Mouse (Mus musculus) hindlimb bud, embryonic 11.5 days (tissue): Measurements from ENCODE around the gene Tmem119.
A peak's percentile ranks its signal among the peaks of the same experiment; 100 is the strongest.

Experiments
- DNase-seq: peaks from one replicate; pipeline ENCODE4 v3.0.0-alpha.2; 2012; ENCODE audit warnings: low read depth, low spot score; ENCODE audit errors: extremely low spot score

Tmem119 gene

DNA sequence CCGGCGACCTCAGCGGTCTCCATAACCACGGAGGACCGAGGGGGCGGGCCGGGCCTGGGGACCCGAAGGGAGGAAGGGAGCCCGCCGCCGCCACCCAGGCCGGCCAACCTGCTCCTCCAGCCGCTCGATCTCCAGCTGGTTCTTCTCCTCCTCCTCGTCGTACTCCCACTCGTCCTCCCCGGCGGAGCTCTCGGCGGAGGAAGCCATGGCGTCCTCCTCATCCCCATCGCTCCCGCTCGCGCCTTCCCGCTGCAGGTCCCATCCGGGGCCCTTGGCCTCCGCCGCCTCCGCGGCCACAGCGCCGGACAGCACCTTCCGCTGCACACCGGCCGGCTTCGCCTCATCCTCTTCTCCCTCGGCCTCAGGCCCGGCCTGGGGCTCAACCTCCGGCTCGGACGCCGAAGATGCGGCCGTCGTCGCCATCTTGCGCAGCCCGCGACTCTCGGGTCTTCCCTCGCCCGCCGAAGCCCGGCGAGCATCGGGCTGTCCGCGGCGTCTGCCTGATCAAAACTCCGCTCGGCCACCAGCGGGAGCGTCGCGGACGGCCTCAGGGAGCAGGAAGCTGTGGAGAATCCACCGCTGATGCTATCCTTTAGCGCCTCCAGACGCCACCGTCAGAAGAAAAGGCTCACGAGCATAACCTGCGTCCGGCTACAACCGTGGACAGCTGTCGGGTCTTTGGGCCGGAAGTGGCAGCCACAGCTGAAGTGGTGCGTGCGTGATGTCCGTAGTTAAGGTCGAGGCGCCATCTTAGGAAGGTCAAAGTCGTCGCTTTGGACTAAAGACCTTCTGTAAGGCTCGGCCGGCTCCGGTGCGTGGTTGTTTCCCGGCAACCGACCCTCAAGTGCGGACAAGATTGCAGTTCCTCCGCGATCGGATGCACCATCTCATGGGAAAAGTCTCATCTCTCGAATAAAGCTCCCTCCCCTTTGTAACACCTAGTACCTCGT lies 28.8 kb downstream of the Tmem119 start:
- peak; percentile 69 for DNase-seq

GRCm38 (mm10) chr5:113768806-113769205 lies 31.5 kb downstream of the Tmem119 start:
- no peak for DNase-seq

DNA sequence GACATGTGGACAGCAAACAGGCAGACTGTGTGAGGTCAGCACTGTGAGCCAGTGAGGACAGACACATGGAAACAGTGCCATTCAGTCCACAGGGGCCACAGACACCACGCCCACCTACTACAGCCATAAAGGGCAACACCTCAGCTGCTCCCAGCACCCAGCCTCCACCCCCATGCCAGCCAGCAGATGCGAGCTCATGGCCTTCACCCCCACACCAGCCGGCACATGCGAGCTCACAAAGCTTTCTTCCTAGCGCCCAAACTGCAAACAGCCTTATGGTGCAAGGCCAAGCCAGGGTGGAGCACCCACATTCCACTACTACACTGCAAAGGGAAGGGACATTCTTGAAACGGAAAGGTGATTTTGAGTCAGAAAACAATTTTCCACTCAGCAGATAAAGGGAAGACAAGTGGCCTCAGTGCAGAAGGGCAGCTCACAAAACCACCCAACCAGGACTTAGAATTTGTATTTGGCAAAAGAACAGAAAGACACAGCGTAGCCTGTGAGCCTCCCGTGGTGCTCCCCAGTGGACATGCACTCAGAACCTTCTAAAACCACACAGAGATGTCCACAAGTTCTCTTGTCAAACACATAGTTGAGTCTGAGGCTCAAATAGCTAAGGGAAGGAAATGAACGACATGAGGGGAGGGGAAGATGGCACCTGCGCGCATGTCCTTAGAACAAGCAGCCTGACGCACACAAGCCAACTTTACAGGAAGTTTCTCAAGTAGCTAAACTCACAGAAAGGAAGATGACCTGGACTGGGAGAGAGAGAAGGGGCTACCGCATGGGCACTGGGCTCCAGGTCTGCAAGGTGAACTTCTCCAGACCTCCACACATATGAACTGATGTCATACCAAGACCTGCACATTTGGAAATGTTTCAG lies 34.4 kb downstream of the Tmem119 start:
- no peak for DNase-seq

DNA sequence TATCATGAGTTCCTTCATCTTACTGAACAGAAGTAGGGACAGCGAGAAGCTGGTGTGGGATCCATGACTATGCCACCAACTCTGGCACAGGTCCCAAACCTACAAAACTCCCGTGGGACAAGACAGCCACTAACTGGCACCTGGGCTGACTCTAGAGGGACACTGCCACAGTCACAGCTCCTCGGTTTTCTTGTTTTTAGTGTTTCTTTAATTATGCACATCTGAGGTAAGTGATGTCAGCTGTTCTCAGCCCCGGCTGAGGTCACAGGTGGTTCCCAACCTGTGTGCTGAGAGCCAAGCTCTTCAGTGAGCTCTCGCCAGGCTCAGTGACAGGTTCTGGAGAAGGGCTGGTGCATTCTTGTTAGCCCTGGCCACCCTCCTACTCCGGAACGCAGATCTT lies 35.9 kb downstream of the Tmem119 start:
- DNase-seq: no peak

DNA sequence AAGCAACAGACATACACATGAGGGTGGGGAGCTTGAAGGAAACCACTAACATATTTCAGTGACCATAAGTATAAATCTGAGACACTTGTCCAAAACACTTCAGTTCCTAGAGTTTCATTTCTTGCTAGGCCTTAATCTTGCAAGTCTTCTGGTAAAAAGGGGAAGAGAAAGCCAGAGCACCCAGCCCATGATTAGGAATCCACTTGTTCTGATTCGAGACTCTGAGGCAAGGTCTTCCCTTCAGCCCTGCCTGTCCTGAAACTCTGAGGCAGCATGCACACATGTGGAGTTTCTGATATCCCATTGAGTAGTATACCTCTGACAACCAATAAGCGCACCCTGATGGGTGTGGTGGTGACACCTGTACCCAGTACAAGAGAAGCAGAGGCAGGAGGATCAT lies 38.7 kb downstream of the Tmem119 start:
- no peak for DNase-seq

DNA sequence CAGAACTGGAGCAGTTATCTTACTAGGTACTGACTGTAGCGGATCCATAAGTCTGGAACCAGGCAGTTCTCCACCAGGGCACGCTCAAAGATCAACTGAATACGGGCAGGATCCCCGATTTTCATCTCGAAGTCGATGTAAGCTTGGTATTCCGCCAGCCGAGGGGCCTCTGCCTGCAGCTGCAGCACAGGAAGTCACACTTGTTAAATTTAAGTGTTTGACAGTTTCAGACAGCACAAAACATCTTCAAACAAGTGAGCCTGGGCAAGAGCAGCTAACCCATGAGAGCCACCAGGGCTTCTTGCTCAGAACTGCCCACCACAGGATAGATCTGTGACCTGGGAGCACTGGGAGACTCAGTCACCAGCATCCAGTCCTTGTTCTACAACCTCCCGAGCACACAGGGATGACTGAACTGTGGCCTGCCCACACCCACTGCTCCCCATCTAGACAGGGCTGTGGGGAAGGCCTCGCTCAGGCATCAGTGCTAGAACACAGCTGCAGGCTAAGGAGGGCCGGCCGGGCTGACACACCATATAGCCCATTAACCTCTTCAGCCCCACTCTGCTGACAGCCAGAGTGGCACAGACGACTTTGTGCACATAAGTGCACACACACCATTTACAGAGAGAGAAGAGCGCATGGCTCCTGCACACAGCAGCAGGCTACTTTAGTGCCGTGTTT lies 44.8 kb downstream of the Tmem119 start:
- no peak for DNase-seq

GRCm38 (mm10) chr5:113751521-113752157 lies 48.7 kb downstream of the Tmem119 start:
- no peak for DNase-seq

GRCm38 (mm10) chr5:113748556-113749331 lies 51.6 kb downstream of the Tmem119 start:
- no peak for DNase-seq

GRCm38 (mm10) chr5:113747629-113748028 lies 52.7 kb downstream of the Tmem119 start:
- DNase-seq: no peak
